Mouse (Mus musculus): ENCODE measurements around the gene Lrrfip1. TPM values are rescaled to one million over a fixed set of nuclear protein-coding genes. Genes with fewer than 3 reads are reported as not detected.

Lrrfip1 gene
- 100 to 1,000 TPM; 226 to 244 TPM for total RNA-seq (2023)

DNA sequence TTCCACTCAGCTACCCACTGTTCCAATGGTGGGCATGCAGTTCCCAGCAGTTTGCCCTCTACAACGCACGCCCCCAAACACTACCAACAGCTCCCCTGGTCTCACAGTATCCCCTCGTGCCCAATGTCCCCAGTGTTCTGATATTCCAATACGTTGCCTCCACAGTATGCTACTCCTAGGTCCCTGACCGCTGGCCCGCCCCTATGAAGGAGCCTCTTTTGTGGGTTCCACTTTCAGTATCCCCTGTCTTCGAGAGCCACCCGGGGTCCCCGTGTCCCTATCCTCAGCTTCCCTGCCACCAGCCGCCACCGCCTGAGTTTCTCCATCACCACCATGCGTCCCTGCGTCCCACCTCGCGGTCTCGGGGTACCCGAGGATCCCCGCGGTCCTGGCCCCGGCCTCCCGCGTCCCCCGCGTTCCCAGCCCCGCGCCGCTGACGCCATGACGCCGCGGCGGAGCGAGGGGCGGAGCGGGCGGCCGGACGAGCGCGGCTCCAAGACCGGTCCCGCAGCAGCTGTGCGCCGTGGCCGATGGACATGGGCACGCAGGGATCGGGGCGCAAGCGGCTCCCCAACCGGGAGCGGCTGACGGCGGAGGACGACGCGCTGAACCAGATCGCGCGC lies at the start of gene Lrrfip1:
Gene Lrrfip1 (plus strand): TSS at position 470 of the 623 bp plus-strand sequence.

DNA sequence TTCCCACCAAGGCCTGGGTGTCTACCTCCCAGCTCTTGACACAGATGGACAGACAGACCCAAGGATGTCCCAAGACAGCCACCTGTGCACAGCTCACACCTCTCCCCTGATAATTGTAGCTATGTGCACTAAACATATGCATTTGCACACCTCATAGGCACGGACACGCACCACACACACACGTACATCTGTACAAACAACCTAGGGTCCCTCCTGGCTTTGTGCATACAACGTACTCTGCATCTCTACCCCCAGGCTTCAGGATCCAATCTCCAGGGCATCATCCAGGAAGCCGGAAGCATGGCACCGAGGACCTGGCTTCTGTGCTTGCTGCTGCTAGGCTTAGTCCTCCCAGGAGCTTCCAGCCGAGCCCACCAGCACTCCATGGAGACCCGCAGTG lies 45.7 kb upstream of the Lrrfip1 start, which contains the start of gene Prlh:
Gene Prlh (plus strand): TSS at position 301 of the 400 bp plus-strand sequence.

DNA sequence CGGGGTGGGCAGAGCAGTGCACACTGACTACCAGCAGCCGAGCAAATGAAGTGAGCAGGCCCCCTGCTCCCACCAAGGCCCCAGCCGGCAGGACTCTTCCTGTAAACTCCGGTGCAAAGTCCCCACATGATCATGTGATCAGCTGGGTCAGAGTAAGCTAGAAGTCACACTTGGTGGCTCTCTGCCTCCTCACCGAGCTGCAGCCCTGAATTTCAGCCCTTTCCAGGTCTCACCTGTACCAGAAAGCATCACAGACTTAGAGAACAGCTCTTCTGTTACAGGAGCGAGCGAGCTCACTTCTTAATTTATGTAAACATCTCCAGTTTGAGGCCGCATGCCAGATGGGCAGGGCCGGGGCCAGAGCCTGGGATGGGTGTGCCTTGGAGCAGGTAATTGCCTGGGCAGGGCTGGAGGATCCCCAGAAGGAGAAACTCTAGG lies 29.2 kb upstream of the Lrrfip1 start, which contains the start of gene Rab17:
Gene Rab17 (minus strand): TSS at position 315 of the 438 bp plus-strand sequence.

DNA sequence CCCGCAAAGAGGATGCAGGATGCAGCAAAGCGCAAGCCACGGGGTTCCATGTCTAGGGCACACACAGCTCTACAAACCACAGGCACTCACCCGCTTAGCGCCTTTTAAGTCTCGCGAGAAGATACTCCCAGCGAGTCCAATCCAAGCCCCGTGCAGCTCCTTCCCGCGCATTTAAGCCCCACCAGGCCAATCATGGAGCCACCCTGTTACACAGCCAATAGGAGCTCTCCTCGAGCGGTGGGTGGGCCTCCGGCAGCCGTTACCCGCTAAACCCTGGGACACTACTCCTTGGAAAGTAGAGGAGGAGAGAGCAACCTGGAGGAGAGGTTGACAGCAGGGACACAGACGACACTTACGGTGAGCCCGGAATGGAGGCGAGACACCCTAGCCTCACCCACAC lies 146.3 kb downstream of the Lrrfip1 start, which contains the start of gene Rbm44:
Gene Rbm44 (plus strand): TSS at position 277 of the 400 bp plus-strand sequence.

Other genes with a start within 250 kb of the Lrrfip1 start
- under 1 TPM in 1 of 2 experiments, not detected in 1; 0.21 TPM for gene Col6a3, start 154.8 kb upstream of the Lrrfip1 start, total RNA-seq (2023)
- not detected for gene Mlph, start 83.7 kb upstream of the Lrrfip1 start, total RNA-seq (2023)
- not detected for gene Prlh, start 45.6 kb upstream of the Lrrfip1 start, total RNA-seq (2023)
- gene Rab17, start 29.1 kb upstream of the Lrrfip1 start, total RNA-seq (2023), result not detected
- gene Rbm44, start 146.4 kb downstream of the Lrrfip1 start, total RNA-seq (2023), result under 1 TPM; 0.18 to 0.58 TPM
- 10 to 100 TPM; 40.2 to 40.8 TPM for gene Ramp1, start 181.1 kb downstream of the Lrrfip1 start, total RNA-seq (2023)